Mouse (Mus musculus): ENCODE data around the gene A730061H03Rik.

The A730061H03Rik gene

GRCm38 (mm10) chr14:55560202-55561073 lies at the start of gene A730061H03Rik:
Gene A730061H03Rik (minus strand): TSS chr14:55560406.
- DNase-seq (ENCODE audit: low read depth, low spot score): peak; percentile 99

GRCm38 (mm10) chr14:55608339-55608738 lies 48.1 kb upstream of the A730061H03Rik start:
- DNase-seq (ENCODE audit: low read depth, low spot score): no peak

- no peak for DNase-seq (ENCODE audit: low read depth, low spot score)
Observed at GRCm38 (mm10) chr14:55605743-55606459, 45.7 kb upstream of the A730061H03Rik start.

GRCm38 (mm10) chr14:55604823-55605222 lies 44.6 kb upstream of the A730061H03Rik start:
- no peak for DNase-seq (ENCODE audit: low read depth, low spot score)

- DNase-seq (ENCODE audit: low read depth, low spot score): peak; percentile 86
Observed at GRCm38 (mm10) chr14:55603633-55604576, 43.7 kb upstream of the A730061H03Rik start.

GRCm38 (mm10) chr14:55603271-55603632 lies 43.0 kb upstream of the A730061H03Rik start, which contains the start of gene Irf9:
Gene Irf9 (plus strand): TSS chr14:55603571.
- no peak for DNase-seq (ENCODE audit: low read depth, low spot score)

GRCm38 (mm10) chr14:55598521-55599390 lies 38.5 kb upstream of the A730061H03Rik start:
- DNase-seq (ENCODE audit: low read depth, low spot score): no peak

GRCm38 (mm10) chr14:55596036-55596690 lies 36.0 kb upstream of the A730061H03Rik start:
- no peak for DNase-seq (ENCODE audit: low read depth, low spot score)

GRCm38 (mm10) chr14:55592226-55592625 lies 32.0 kb upstream of the A730061H03Rik start:
- DNase-seq (ENCODE audit: low read depth, low spot score): no peak

GRCm38 (mm10) chr14:55591331-55591891 lies 31.2 kb upstream of the A730061H03Rik start, which contains the start of gene Rnf31:
Gene Rnf31 (plus strand): TSS chr14:55591708.
- DNase-seq (ENCODE audit: low read depth, low spot score): peak; percentile 93

GRCm38 (mm10) chr14:55590748-55591330 lies 30.6 kb upstream of the A730061H03Rik start, which contains the start of gene Psme2:
Gene Psme2 (minus strand): TSS chr14:55591113.
- peak; percentile 96 for DNase-seq (ENCODE audit: low read depth, low spot score)

- DNase-seq (ENCODE audit: low read depth, low spot score): no peak
Observed at GRCm38 (mm10) chr14:55589771-55590448, 29.7 kb upstream of the A730061H03Rik start.

GRCm38 (mm10) chr14:55589271-55589670 lies 29.1 kb upstream of the A730061H03Rik start:
- DNase-seq (ENCODE audit: low read depth, low spot score): no peak

- DNase-seq (ENCODE audit: low read depth, low spot score): no peak
Observed at GRCm38 (mm10) chr14:55586149-55586548, 25.9 kb upstream of the A730061H03Rik start.

GRCm38 (mm10) chr14:55585566-55585960 lies 25.4 kb upstream of the A730061H03Rik start:
- no peak for DNase-seq (ENCODE audit: low read depth, low spot score)

- DNase-seq (ENCODE audit: low read depth, low spot score): peak; percentile 51
Observed at GRCm38 (mm10) chr14:55584702-55585565, 24.7 kb upstream of the A730061H03Rik start, which contains the start of gene Emc9. Gene Emc9 (minus strand): TSS chr14:55585302.

- DNase-seq (ENCODE audit: low read depth, low spot score): no peak
Observed at GRCm38 (mm10) chr14:55584303-55584701, 24.1 kb upstream of the A730061H03Rik start.

All from mesoderm, embryonic 11.5 days (tissue).